Mouse (Mus musculus) heart, embryonic 10.5 days (tissue): Measurements from ENCODE around the gene Ccdc8. TPM values are rescaled to one million over a fixed set of nuclear protein-coding genes. Genes with fewer than 3 reads are reported as not detected.

Experiments used
- DNase-seq: peaks from one replicate; pipeline ENCODE4 v3.0.0-alpha.2; 2017; ENCODE audit warnings: low spot score
- H3K27ac ChIP-seq: fragments of 300-500 bp; sonication (generic); 2 replicates; pipeline ENCODE4 v1.5.1; 2016; ENCODE audit warnings: mild to moderate bottlenecking
- H3K27me3 ChIP-seq: fragments of 300-500 bp; sonication (generic); 2 replicates; pipeline ENCODE4 v1.6.1; 2016; ENCODE audit warnings: mild to moderate bottlenecking; ENCODE audit not compliant: poor library complexity, insufficient read depth, severe bottlenecking
- H3K36me3 ChIP-seq: fragments of 300-500 bp; sonication (generic); 2 replicates; pipeline ENCODE4 v1.6.1; 2016; ENCODE audit warnings: mild to moderate bottlenecking, moderate library complexity
- H3K4me1 ChIP-seq: fragments of 300-500 bp; sonication (generic); 2 replicates; pipeline ENCODE4 v1.6.1; 2016; ENCODE audit warnings: mild to moderate bottlenecking
- H3K4me3 ChIP-seq: fragments of 300-500 bp; sonication (generic); 2 replicates; pipeline ENCODE4 v1.5.1; 2016; ENCODE audit warnings: mild to moderate bottlenecking, moderate library complexity
- H3K9me3 ChIP-seq: fragments of 300-500 bp; sonication (generic); 2 replicates; pipeline ENCODE4 v1.6.1; 2016; ENCODE audit warnings: mild to moderate bottlenecking, moderate library complexity
- WGBS: fragments of 180-500 bp; shearing (Covaris S2); methylation state at CpG from one replicate; pipeline ENCODE4 v1.1.7; 2016; 5-methylcytosine and 5-hydroxymethylcytosine counted together
- polyA plus RNA-seq: library from polyadenylated mRNA; unstranded; fragments of >200 nt; fragmentation: Nextera tagmentation; extraction: Ambion mirVana; gene quantifications from 2 replicates; pipeline ENCODE4 v1.2.1, GENCODE M21; 2016

Gene Ccdc8
- polyA plus RNA-seq, 1 experiment from 2014 or later = 13.3 TPM

DNA sequence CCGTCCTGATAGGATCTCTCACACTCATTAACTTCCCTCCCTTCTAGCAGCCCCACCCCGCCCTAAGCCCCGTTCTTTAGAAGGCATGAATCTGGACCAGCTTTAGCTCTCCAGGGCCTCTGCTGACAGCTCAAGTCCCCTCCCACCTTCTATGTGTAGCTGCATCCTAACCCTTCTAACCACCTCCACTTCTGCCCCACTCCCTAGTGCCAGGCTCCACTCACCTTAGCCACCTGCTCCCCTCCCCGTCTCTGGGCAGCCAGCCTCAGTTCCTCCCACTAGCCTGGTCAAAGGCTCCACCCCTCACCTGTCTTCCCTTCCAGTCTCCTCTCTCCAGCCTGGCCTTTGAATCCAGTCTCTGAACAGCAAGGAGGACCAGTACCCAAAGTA, 33.0 kb downstream of the Ccdc8 start:
- peak overlapping the region; percentile 82; the same call in 1 of the 2 replicates for H3K4me3 ChIP-seq
- 61% methylated on average over 4 of the region's 4 CpGs for WGBS
- H3K27ac ChIP-seq = no peak overlapping the region; the same call in 1 of the 2 replicates
- H3K36me3 ChIP-seq = peaks cover 45% of the 10 kb centered on the region
- no peaks in the 10 kb centered on the region for H3K9me3 ChIP-seq
- DNase-seq = no peak
- no peaks in the 10 kb centered on the region for H3K27me3 ChIP-seq
- H3K4me1 ChIP-seq = peaks cover 53% of the 10 kb centered on the region

DNA sequence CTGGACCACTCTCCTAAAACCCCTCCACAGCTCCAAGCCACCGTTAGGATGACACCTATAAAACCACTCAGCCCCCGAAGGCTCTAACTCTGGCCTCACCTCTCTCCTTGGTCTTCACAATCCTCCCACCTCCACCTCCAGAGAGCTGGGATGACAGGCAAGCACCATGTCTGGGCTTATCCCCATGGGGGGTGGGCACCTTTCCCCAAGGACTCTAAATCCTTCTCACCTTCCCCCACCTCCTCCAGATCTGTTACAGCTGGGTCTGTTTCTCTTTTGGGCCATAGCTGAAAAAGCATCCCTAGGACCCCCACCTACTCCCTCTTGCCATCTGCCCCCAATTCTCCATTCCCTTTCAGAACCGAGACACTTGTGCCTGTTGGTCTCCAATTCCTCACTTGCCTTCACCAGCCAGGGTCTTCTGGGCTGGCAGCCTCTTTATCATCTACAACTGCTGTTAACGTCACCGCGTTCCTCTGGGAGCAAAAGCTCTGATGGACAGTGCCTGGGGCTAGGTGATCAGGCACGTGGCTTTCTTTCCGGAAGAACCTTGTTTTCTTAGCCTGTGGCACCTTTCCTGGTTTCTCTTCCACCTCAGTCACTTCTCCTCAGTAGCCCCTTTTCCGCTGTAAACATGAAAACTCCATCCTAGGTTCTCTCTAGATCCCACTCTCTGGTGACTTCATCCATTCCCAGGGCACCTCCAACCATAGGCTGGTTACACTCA, 33.6 kb downstream of the Ccdc8 start:
- H3K27ac ChIP-seq = peak overlapping the region; percentile 13; the same call in 1 of the 2 replicates
- DNase-seq = no peak
- WGBS = 56% methylated on average over 9 of the region's 9 CpGs

DNA sequence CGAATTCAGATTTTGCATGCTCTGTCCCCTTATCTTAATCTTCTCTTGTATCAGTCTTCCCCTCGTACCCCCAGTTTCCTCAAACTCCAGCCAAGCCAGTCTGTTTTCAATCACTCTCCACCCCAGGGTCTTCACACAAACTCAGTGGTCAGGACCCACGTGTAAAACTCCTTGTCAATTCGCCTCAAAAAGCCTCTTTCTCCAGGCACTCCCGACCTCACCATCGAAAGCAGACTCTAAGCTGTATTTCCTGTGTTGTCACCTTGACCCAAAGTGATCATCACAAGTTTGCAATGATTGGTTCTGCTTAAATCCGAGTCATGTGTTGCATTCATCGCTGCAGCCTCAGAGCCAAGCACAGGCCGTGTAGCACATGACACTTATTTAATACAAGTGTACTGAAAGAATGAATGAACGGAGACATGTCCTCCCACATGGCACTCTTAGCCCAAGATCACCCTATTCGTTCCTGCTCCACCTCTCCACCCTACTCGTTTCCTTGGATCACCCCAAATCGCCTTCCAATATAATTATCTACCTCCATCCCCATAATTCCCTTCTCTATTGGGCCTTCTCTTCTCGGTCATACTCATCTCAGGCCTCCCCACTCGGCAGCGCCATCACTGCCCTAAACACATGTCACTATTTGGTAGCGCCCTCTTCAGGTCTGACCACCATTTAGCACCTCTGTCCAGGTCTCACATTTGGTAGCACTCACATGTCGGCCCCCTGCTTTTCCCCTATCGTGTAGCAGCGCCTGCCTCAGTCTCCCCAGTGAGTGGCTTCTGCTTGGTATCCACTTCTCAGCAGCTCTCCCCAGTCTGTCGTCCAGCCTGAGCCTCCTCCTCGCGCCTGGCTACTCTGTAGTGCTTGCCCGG, 34.4 kb downstream of the Ccdc8 start:
- 5% methylated on average over 24 of the region's 24 CpGs for WGBS
- peak overlapping the region; percentile 82 for H3K4me3 ChIP-seq
- peaks cover 31% of the 10 kb centered on the region for H3K36me3 ChIP-seq
- peak overlapping the region; percentile 92 for H3K27ac ChIP-seq
- no peak for DNase-seq
- no peaks in the 10 kb centered on the region for H3K27me3 ChIP-seq
- H3K4me1 ChIP-seq = peaks cover 52% of the 10 kb centered on the region
- no peaks in the 10 kb centered on the region for H3K9me3 ChIP-seq

More for the DNA sequence above, 33.6 kb downstream of the Ccdc8 start:
- peak overlapping the region; percentile 82 for H3K4me3 ChIP-seq
- H3K9me3 ChIP-seq = no peaks in the 10 kb centered on the region
- no peaks in the 10 kb centered on the region for H3K27me3 ChIP-seq
- peaks cover 39% of the 10 kb centered on the region for H3K36me3 ChIP-seq
- H3K4me1 ChIP-seq = peaks cover 53% of the 10 kb centered on the region

DNA sequence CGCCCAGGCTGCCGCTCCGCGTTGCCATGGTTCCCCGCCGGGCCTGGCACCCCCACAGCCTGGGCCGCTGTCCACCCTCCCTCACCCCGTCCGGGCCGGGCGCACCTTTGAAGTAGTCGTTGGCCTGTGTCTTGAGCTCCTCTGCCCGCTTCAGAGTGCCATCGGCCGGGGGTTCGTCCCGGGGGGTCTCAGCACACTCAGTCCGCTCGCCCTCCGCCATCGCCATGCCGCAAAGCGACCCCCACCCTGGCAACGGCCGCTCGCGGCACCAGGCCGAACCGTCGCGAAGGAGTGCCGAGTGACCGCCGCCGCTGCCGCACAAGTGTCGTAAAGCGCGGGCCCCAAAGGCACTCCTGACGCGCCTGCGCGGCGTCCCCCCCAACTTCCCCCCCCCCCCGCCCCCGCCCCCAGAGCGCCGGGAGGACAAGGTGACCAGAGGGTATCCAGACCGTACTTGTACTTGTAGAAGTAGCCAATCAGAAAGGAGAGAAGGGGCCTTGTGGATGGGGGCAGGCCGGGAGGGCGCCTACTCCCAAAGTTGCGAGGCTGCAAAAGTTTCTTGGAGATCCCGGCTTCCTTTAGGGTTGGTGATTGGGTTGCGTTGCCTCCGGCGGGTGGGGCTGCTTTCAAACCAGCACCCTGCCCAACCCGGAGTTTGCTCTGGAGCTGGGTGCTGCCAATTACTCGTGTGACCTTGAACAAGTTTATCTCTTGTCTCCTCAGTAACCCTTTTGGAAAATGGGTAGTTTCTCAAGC, 35.3 kb downstream of the Ccdc8 start, which contains the start of gene Ppp5c:
TSS of gene Ppp5c (minus strand) at position 337 of the 756 bp plus-strand sequence.
- Histone ChIP-seq H3K9me3 (no peaks in the 10 kb centered on the region), H3K27ac (peak within 1 kb of the TSS; percentile 92), H3K27me3 (no peaks in the 10 kb centered on the region), H3K4me1 (peaks cover 44% of the 10 kb centered on the region), H3K4me3 (peak within 1 kb of the TSS; percentile 82), H3K36me3 (peaks cover 29% of the 10 kb centered on the region)
- DNase-seq = peak; percentile 98
- WGBS = under 1% methylated on average over 58 of the region's 58 CpGs

DNA sequence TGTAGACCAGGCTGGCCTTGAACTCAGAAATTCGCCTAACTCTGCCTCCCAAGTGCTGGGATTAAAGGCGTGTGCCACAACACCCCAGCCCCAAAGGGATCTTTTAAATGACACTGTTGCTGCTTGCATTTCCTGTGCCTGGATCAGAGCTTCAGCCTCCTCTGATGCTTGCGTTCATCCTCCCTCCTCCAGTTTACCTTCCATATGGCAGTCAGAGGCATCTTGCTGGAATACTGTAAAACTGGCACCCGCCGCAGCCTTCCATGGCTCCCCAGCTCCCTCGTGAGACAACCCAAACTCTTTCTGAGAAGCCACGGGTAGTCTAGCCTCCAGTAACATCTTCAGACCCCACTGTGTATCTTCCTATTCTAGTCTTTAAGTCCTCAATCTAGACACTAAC, 36.4 kb downstream of the Ccdc8 start:
- 75% methylated on average over 7 of the region's 7 CpGs for WGBS
- peaks cover 33% of the 10 kb centered on the region; the same call in 1 of the 2 replicates for H3K36me3 ChIP-seq
- no peak for DNase-seq
- H3K9me3 ChIP-seq = no peaks in the 10 kb centered on the region
- no peak overlapping the region for H3K27ac ChIP-seq
- no peaks in the 10 kb centered on the region for H3K27me3 ChIP-seq
- no peak overlapping the region for H3K4me3 ChIP-seq
- peaks cover 32% of the 10 kb centered on the region for H3K4me1 ChIP-seq

DNA sequence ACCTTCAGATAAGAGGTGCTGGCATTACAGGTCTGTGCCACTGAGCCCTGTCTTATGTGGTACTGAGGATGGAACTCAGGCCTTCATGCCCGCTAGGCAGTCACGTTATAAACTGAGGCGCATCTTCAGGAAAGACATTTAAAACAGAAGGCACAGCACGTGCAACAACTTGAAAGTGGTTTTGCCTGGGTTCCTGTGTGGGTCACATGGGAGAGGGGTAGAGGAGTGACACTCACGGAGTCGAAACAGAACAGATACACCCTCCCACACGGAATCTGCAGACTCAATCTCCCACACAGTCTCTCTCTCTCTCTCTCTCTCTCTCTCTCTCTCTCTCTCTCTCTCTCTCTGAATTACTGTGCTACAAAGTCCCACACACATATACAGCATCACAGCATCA, 37.7 kb downstream of the Ccdc8 start:
- no peak overlapping the region for H3K4me3 ChIP-seq
- H3K4me1 ChIP-seq = peaks cover 19% of the 10 kb centered on the region
- DNase-seq = no peak
- no peaks in the 10 kb centered on the region for H3K27me3 ChIP-seq
- H3K36me3 ChIP-seq = peaks cover 33% of the 10 kb centered on the region
- H3K9me3 ChIP-seq = no peaks in the 10 kb centered on the region
- WGBS = 73% methylated on average over 7 of the region's 7 CpGs
- no peak overlapping the region for H3K27ac ChIP-seq

DNA sequence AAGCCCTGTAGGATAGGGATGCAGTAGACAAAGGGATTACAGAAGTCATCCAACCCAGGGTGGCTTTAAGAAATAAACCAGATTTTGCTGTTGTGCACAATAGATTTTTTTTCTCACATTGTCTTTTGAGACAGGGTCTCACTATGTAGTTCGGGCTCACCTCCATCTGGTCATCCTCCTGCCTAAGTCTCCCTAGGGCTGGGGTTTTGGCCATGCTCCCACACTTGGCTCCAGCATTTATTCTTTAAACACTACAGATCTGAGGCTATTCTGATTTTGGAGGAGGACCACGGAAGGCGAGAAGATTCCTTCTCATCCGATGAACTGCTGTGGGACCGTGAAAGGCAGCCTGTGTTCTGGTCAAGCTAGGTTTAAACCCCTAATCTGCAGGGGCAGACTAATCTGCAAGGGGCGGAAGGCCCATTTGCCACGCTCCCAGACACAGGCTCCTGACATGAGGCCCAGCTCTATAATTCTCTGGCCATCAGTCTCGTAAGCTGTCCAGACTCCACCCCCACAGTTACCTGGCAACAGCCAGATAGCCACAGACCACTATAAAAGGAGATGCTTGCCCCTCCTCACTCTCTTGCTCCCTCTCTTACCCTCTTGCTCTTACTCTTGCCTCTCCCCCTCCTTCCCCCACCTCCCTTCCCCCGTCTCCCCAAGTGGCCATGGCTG, 45.6 kb downstream of the Ccdc8 start:
- no peak for DNase-seq
- H3K4me3 ChIP-seq = no peak overlapping the region
- peaks cover 95% of the 10 kb centered on the region for H3K36me3 ChIP-seq
- peaks cover 10% of the 10 kb centered on the region for H3K4me1 ChIP-seq
- H3K27me3 ChIP-seq = no peaks in the 10 kb centered on the region
- H3K27ac ChIP-seq = no peak overlapping the region
- WGBS = 65% methylated on average over 9 of the region's 9 CpGs
- H3K9me3 ChIP-seq = no peaks in the 10 kb centered on the region

DNA sequence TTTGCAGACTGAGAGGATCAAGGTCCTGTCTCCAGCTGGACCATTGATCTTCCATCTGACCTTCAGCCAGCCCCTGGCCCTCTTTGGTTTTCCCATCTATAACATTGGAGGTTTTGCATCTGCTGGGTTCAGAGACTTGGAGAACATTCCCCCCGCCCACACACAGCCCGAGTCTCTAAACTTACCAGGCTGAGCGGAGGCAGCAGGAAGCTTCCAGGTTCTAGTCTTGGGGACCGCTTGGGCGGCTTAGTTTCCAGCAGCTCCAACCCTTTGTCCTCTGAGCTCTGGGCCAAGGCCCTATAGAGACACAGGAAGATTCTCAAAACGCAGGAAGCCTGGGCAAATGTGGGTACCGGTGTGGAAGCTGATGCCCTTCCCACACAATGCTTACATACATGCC, 46.9 kb downstream of the Ccdc8 start:
- H3K4me3 ChIP-seq = no peak overlapping the region
- H3K4me1 ChIP-seq = peaks cover 10% of the 10 kb centered on the region
- H3K36me3 ChIP-seq = peaks cover 95% of the 10 kb centered on the region
- H3K9me3 ChIP-seq = no peaks in the 10 kb centered on the region
- 93% methylated on average over 7 of the region's 7 CpGs for WGBS
- no peak for DNase-seq
- no peak overlapping the region for H3K27ac ChIP-seq
- no peaks in the 10 kb centered on the region for H3K27me3 ChIP-seq

DNA sequence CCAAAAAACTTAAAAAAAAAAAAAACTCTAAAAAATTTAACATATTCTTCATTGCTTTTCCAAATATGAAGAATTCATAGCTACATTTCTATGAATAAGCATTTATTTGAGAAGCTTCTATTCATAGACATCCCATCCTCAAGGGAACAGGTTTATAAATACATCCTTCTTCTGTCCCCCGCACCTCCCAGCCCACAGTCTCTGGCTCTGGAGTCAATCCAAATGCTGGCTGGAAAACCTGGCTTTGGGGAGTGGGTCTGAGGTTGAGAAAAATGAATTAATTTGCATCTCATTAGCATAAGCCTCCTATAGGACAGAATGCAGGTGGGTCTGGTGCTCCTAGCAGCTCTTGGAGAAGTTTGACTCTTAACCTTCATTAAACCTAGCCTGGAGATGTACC, 53.2 kb downstream of the Ccdc8 start:
- Histone ChIP-seq H3K4me1 (peaks cover 5% of the 10 kb centered on the region; the same call in 1 of the 2 replicates), H3K27me3 (no peaks in the 10 kb centered on the region), H3K27ac (no peak overlapping the region), H3K9me3 (no peaks in the 10 kb centered on the region), H3K36me3 (peaks cover 76% of the 10 kb centered on the region), H3K4me3 (no peak overlapping the region)
- DNase-seq = no peak
- WGBS = 89% methylated on average over 1 of the region's 1 CpGs

Other genes starting within 250 kb of the Ccdc8 start
- 47.0 TPM in 2 replicates for gene Slc1a5, start 211.4 kb upstream of the Ccdc8 start, polyA plus RNA-seq
- gene Strn4, start 176.8 kb upstream of the Ccdc8 start, polyA plus RNA-seq = 101 and 107 TPM in 2 replicates
- gene Fkrp, start 176.0 kb upstream of the Ccdc8 start, polyA plus RNA-seq = 29.5 and 36.7 TPM in 2 replicates
- gene Prkd2, start 149.8 kb upstream of the Ccdc8 start, polyA plus RNA-seq = 8.9 and 9.4 TPM in 2 replicates
- gene Dact3, start 117.4 kb upstream of the Ccdc8 start, polyA plus RNA-seq = 5.0 and 7.2 TPM in 2 replicates
- gene Gng8, start 100.9 kb upstream of the Ccdc8 start, polyA plus RNA-seq = 3.0 and 6.3 TPM in 2 replicates
- gene Ptgir, start 86.2 kb upstream of the Ccdc8 start, polyA plus RNA-seq = 0.15 and 0.51 TPM in 2 replicates
- gene Calm3, start 68.6 kb upstream of the Ccdc8 start, polyA plus RNA-seq = 114 and 117 TPM in 2 replicates
- 1.7 and 2.2 TPM in 2 replicates for gene Pnmal2, start 48.0 kb upstream of the Ccdc8 start, polyA plus RNA-seq
- gene Pnmal1, start 33.0 kb upstream of the Ccdc8 start, polyA plus RNA-seq = 0.16 and 0.30 TPM in 2 replicates
- gene Gm42372, start 9.6 kb upstream of the Ccdc8 start, polyA plus RNA-seq = 0.22 and 0.24 TPM in 2 replicates
- 112 and 124 TPM in 2 replicates for gene Ppp5c, start 35.2 kb downstream of the Ccdc8 start, polyA plus RNA-seq
- gene Hif3a, start 69.7 kb downstream of the Ccdc8 start, polyA plus RNA-seq = 18.2 and 31.3 TPM in 2 replicates
- gene Psg16, start 81.3 kb downstream of the Ccdc8 start, polyA plus RNA-seq = 0.03 and 0.04 TPM in 2 replicates
- gene Ceacam3, start 157.6 kb downstream of the Ccdc8 start, polyA plus RNA-seq = not detected in 2 replicates
- not detected in 2 replicates for gene Psg29, start 210.8 kb downstream of the Ccdc8 start, polyA plus RNA-seq